Mouse (Mus musculus) stomach, embryonic 16.5 days (tissue): ENCODE data around the gene Adgrb3. TPM values are rescaled to one million over a fixed set of nuclear protein-coding genes. Genes with fewer than 3 reads are reported as not detected.

Experiments used
- ATAC-seq: fragments of 200-750 bp; cut with Nextera tagmentation; 2 replicates; pipeline ENCODE4 v1.8.0; 2017; ENCODE audit warnings: moderate number of reproducible peaks, moderate TSS enrichment; ENCODE audit not compliant: insufficient read depth, low FRiP score
- H3K27ac ChIP-seq: fragments of 300-500 bp; sonication (generic); 2 replicates; pipeline ENCODE4 v1.5.1; 2014; ENCODE audit warnings: low read length
- H3K27me3 ChIP-seq: fragments of 300-500 bp; sonication (generic); 2 replicates; pipeline ENCODE4 v1.6.1; 2014; ENCODE audit warnings: low read length, control low read depth, mixed read lengths; ENCODE audit not compliant: control insufficient read depth, insufficient read depth
- H3K36me3 ChIP-seq: fragments of 300-500 bp; sonication (generic); 2 replicates; pipeline ENCODE4 v1.6.1; 2014; ENCODE audit warnings: low read length; ENCODE audit not compliant: control insufficient read depth, insufficient read depth
- H3K4me1 ChIP-seq: fragments of 300-500 bp; sonication (generic); 2 replicates; pipeline ENCODE4 v1.6.1; 2014; ENCODE audit warnings: low read length, control low read depth, mixed read lengths; ENCODE audit not compliant: control insufficient read depth, insufficient read depth
- H3K4me2 ChIP-seq: fragments of 300-500 bp; sonication (generic); 2 replicates; pipeline ENCODE4 v1.6.1; 2014; ENCODE audit warnings: low read depth, low read length, mixed read lengths
- H3K4me3 ChIP-seq: fragments of 300-500 bp; sonication (generic); replicated peaks from 2 replicates; pipeline ENCODE4 v1.5.1; 2014; ENCODE audit warnings: mild to moderate bottlenecking, low read length
- H3K9ac ChIP-seq: fragments of 300-500 bp; sonication (generic); 2 replicates; pipeline ENCODE4 v1.6.1; 2014; ENCODE audit warnings: low read length
- H3K9me3 ChIP-seq: fragments of 300-500 bp; sonication (generic); replicated peaks from 2 replicates; pipeline ENCODE4 v1.6.1; 2016; ENCODE audit warnings: low read length, control low read depth; ENCODE audit not compliant: control insufficient read depth
- WGBS: fragments of 180-500 bp; shearing (Covaris S2); extraction: QIAGEN DNeasy Blood & Tissue Kit; methylation state at CpG from one replicate; pipeline ENCODE4 v1.1.7; 2014; 5-methylcytosine and 5-hydroxymethylcytosine counted together
- polyA plus RNA-seq: library from polyadenylated mRNA; unstranded; fragments of >200 nt; fragmentation: Nextera tagmentation; extraction: Ambion mirVana; gene quantifications from 2 replicates; pipeline ENCODE4 v1.2.1, GENCODE M21; 2015

Adgrb3 gene
- polyA plus RNA-seq, 1 experiment from 2014 or later, result 4.5 TPM

GRCm38 (mm10) chr1:25204636-25205035, 624.9 kb downstream of the Adgrb3 start:
- no peaks in the 10 kb centered on the region for H3K27me3 ChIP-seq
- H3K9me3 ChIP-seq, result no peaks in the 10 kb centered on the region
- 52% methylated on average over 5 of the region's 5 CpGs for WGBS
- no peak overlapping the region for H3K9ac ChIP-seq
- no peaks in the 10 kb centered on the region for H3K36me3 ChIP-seq
- no peak overlapping the region for H3K4me3 ChIP-seq
- no peak for ATAC-seq
- H3K4me2 ChIP-seq, result no peak overlapping the region
- no peaks in the 10 kb centered on the region for H3K4me1 ChIP-seq
- H3K27ac ChIP-seq, result no peak overlapping the region

- Histone ChIP-seq H3K9me3 (no peaks in the 10 kb centered on the region), H3K4me2 (no peak overlapping the region), H3K36me3 (no peaks in the 10 kb centered on the region), H3K27me3 (no peaks in the 10 kb centered on the region), H3K4me1 (no peaks in the 10 kb centered on the region), H3K27ac (no peak overlapping the region), H3K9ac (no peak overlapping the region), H3K4me3 (no peak overlapping the region)
- ATAC-seq, result no peak
Observed at GRCm38 (mm10) chr1:25199392-25199791, 630.1 kb downstream of the Adgrb3 start.

DNA sequence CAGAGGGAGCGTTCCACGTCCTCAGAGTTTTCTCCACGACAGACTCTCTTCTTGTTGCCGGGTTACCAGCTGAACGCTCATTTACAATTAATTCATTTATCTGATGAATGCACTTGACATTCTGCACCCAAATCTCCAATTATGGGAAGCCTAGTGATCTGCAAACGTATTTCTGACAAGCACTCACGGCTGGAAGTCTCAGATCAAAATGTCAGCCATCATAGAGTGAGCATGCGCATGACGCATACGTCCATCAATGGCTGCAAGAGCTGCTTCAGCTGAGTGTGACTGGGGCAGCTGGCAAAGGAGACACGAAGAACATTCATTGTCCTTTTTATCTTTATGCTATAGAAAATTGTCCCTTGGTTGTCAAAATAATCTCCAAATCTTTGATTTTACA, 637.5 kb downstream of the Adgrb3 start:
- Histone ChIP-seq H3K27ac (no peak overlapping the region), H3K4me3 (no peak overlapping the region), H3K27me3 (no peaks in the 10 kb centered on the region), H3K9ac (no peak overlapping the region), H3K4me2 (no peak overlapping the region), H3K36me3 (no peaks in the 10 kb centered on the region), H3K9me3 (no peaks in the 10 kb centered on the region), H3K4me1 (no peaks in the 10 kb centered on the region)
- no peak for ATAC-seq
- WGBS, result 83% methylated on average over 11 of the region's 11 CpGs

GRCm38 (mm10) chr1:25189261-25189660, 640.2 kb downstream of the Adgrb3 start:
- Histone ChIP-seq H3K27me3 (no peaks in the 10 kb centered on the region), H3K4me2 (no peak overlapping the region), H3K36me3 (no peaks in the 10 kb centered on the region), H3K9me3 (no peaks in the 10 kb centered on the region), H3K4me3 (no peak overlapping the region), H3K9ac (no peak overlapping the region), H3K4me1 (no peaks in the 10 kb centered on the region), H3K27ac (no peak overlapping the region)
- 46% methylated on average over 9 of the region's 9 CpGs for WGBS
- no peak for ATAC-seq

- WGBS, result 90% methylated on average over 2 of the region's 2 CpGs
- Histone ChIP-seq H3K27me3 (no peaks in the 10 kb centered on the region), H3K4me2 (no peak overlapping the region), H3K36me3 (no peaks in the 10 kb centered on the region), H3K9me3 (no peaks in the 10 kb centered on the region), H3K9ac (no peak overlapping the region), H3K4me3 (no peak overlapping the region), H3K27ac (no peak overlapping the region), H3K4me1 (no peaks in the 10 kb centered on the region)
- no peak for ATAC-seq
Observed at GRCm38 (mm10) chr1:25185909-25186308, 643.6 kb downstream of the Adgrb3 start.

- 60% methylated on average over 2 of the region's 2 CpGs for WGBS
- Histone ChIP-seq H3K4me1 (no peaks in the 10 kb centered on the region), H3K9ac (no peak overlapping the region), H3K9me3 (no peaks in the 10 kb centered on the region), H3K27me3 (no peaks in the 10 kb centered on the region), H3K36me3 (no peaks in the 10 kb centered on the region), H3K27ac (no peak overlapping the region), H3K4me3 (no peak overlapping the region), H3K4me2 (no peak overlapping the region)
- no peak for ATAC-seq
Observed at GRCm38 (mm10) chr1:25181881-25182280, 647.6 kb downstream of the Adgrb3 start.

- Histone ChIP-seq H3K9me3 (no peaks in the 10 kb centered on the region), H3K4me1 (no peaks in the 10 kb centered on the region), H3K27ac (no peak overlapping the region), H3K4me3 (no peak overlapping the region), H3K9ac (no peak overlapping the region), H3K4me2 (no peak overlapping the region), H3K36me3 (no peaks in the 10 kb centered on the region), H3K27me3 (no peaks in the 10 kb centered on the region)
- no peak for ATAC-seq
- 71% methylated on average over 6 of the region's 6 CpGs for WGBS
Observed at GRCm38 (mm10) chr1:25180615-25181014, 648.9 kb downstream of the Adgrb3 start.

DNA sequence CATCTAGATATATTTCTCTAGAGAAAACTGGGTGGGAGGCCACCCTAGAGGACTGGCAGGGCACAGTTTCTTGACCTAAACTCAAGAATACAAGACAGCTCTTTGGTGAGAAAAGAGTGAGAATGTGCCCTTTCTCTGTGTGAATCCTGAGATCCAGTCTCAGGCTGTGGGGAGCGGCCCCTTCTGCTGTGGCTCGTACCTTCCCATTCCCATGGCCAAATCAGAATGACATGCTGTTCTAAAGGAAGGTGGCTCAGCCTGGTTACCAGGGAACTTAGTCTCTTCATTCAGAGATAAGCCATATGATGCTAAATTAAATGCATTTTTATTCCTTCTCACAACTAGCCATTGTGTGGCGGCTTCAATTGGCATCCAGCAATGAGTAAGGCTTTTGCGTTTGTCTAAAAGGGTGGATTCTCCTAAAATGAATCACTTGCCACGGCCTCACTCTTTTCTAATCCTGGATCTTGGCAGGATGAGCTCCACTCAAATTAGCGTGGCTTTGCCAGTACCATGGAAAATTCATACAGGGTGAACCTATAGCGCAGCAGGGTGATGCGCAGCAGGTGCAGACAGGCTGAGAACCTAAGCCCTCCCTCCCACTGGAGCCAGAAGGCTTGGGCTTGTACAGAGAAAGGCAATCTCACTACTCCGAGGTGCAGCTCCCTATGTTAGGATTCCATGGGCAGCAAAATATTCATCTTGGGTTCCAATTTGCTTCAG, 649.5 kb downstream of the Adgrb3 start:
- no peak for ATAC-seq
- Histone ChIP-seq H3K9ac (no peak overlapping the region), H3K27ac (no peak overlapping the region), H3K4me1 (no peaks in the 10 kb centered on the region), H3K36me3 (no peaks in the 10 kb centered on the region), H3K4me2 (no peak overlapping the region), H3K27me3 (no peaks in the 10 kb centered on the region), H3K9me3 (no peaks in the 10 kb centered on the region), H3K4me3 (no peak overlapping the region)
- WGBS, result 66% methylated on average over 9 of the region's 9 CpGs

- no peak for ATAC-seq
- no peak overlapping the region for H3K27ac ChIP-seq
- no peaks in the 10 kb centered on the region for H3K4me1 ChIP-seq
- H3K27me3 ChIP-seq, result no peaks in the 10 kb centered on the region
- no peak overlapping the region for H3K4me3 ChIP-seq
- H3K9me3 ChIP-seq, result no peaks in the 10 kb centered on the region
- H3K36me3 ChIP-seq, result no peaks in the 10 kb centered on the region
- WGBS, result 50% methylated on average over 21 of the region's 21 CpGs
- H3K4me2 ChIP-seq, result no peak overlapping the region
- no peak overlapping the region for H3K9ac ChIP-seq
Observed at GRCm38 (mm10) chr1:25178347-25179130, 651.0 kb downstream of the Adgrb3 start.
